8 mouse cellular contexts compared by ENCODE assay signal in the genomic region with DNA sequence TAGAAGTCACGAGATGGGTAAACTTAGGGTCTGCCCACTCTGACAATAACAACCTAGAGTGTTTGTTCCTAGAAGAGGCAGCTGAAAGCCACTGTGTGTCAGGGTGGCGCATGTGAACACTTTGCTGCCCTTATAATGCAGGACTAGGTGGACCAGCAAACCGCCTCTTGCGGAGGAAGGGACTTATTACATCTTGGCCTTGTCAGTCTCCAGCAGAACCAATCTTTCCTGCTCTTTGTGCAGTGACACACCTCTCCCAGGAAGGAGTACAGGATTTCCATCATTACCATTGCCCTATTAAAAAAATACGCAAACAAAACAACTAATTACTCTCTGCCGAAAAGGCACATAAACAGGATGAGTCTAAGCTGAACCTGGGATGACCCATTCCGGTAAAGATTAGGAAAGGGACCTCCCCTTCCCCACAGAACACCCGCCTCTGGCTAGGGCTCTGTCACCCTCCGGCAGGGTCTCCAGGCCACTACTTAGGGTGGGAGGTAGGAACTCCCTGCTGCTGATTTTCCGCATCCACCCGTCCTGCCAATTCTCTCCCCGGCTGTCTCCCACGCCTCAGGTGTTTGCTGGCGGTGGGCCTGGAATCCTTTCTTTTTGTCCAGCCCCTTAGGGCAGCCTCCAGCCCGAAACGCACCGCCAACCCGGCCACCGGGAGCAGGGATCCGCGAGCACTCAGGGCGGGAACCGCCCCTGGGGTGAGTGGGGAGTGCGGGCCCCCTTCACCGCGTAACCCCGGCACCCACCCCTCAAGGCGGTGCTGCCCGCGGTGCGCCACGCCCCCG. TPM values are rescaled to one million over a fixed set of nuclear protein-coding genes. Genes with fewer than 3 reads are reported as not detected.
DNase-seq lines count a peak whose midpoint lies in the region; ATAC-seq lines count a peak whose summit lies in the region.

No protein-coding gene starts in this region.

- peak overlapping the region; percentile 62 for H3K4me3 ChIP-seq in forebrain, embryonic 13.5 days
- H3K4me3 ChIP-seq in hindbrain, embryonic 14.5 days (replicated peaks; ENCODE audit: low read length), result peak overlapping the region; percentile 82
- H3K4me3 ChIP-seq in liver, embryonic 13.5 days (replicated peaks), result peak overlapping the region; percentile 62
- peak overlapping the region; percentile 63 for H3K4me3 ChIP-seq in neural tube, embryonic 12.5 days

- H3K27me3 ChIP-seq in forebrain, embryonic 13.5 days, result peaks cover 33% of the 10 kb centered on the region
- H3K27me3 ChIP-seq in hindbrain, embryonic 14.5 days (ENCODE audit: control insufficient read depth, insufficient read depth, low read length), result peaks cover 33% of the 10 kb centered on the region
- H3K27me3 ChIP-seq in liver, embryonic 13.5 days, result peaks cover 48% of the 10 kb centered on the region
- peaks cover 42% of the 10 kb centered on the region for H3K27me3 ChIP-seq in neural tube, embryonic 12.5 days (replicated peaks)

- no peaks in the 10 kb centered on the region for H3K9me3 ChIP-seq in forebrain, embryonic 13.5 days (replicated peaks)
- H3K9me3 ChIP-seq in hindbrain, embryonic 14.5 days (ENCODE audit: control insufficient read depth, low read length), result no peaks in the 10 kb centered on the region
- no peaks in the 10 kb centered on the region for H3K9me3 ChIP-seq in liver, embryonic 13.5 days (replicated peaks)
- H3K9me3 ChIP-seq in neural tube, embryonic 12.5 days, result no peaks in the 10 kb centered on the region

- 5% methylated on average over 33 of the region's 33 CpGs for WGBS in forebrain, embryonic 13.5 days
- WGBS in hindbrain, embryonic 14.5 days, result 5% methylated on average over 33 of the region's 33 CpGs
- WGBS in liver, embryonic 13.5 days (ENCODE audit: insufficient replicate concordance), result 6% methylated on average over 32 of the region's 33 CpGs
- WGBS in neural tube, embryonic 12.5 days, result 4% methylated on average over 33 of the region's 33 CpGs

- H3K4me1 ChIP-seq in forebrain, embryonic 13.5 days, result peaks cover 17% of the 10 kb centered on the region
- peaks cover 15% of the 10 kb centered on the region for H3K4me1 ChIP-seq in hindbrain, embryonic 14.5 days (replicated peaks; ENCODE audit: control insufficient read depth, insufficient read depth, low read length)
- H3K4me1 ChIP-seq in liver, embryonic 13.5 days (replicated peaks), result peaks cover 5% of the 10 kb centered on the region; the same call in 1 of the 2 replicates
- H3K4me1 ChIP-seq in neural tube, embryonic 12.5 days, result peaks cover 18% of the 10 kb centered on the region

- peak; percentile 82 for ATAC-seq in forebrain, embryonic 13.5 days
- peak; percentile 32; the same call in 1 of the 2 replicates for ATAC-seq in hindbrain, embryonic 14.5 days (ENCODE audit: low FRiP score)
- peak; percentile 66 for ATAC-seq in liver, embryonic 13.5 days (ENCODE audit: low read depth)
- ATAC-seq in neural tube, embryonic 12.5 days (ENCODE audit: low FRiP score, low read depth), result peak; percentile 61

- DNase-seq in urinary bladder, postnatal 14 days (ENCODE audit: low spot score), result peak; percentile 57
- DNase-seq in urinary bladder, postnatal 4 days (ENCODE audit: low spot score in 2 of 2), result no peak
- DNase-seq in hindbrain, embryonic 14.5 days (ENCODE audit: low spot score), result peak; percentile 46
- DNase-seq in liver, embryonic 13.5 days, result no peak
- DNase-seq in frontal cortex, postnatal 36 days (ENCODE audit: low spot score in 2 of 2), result no peak
- no peak for DNase-seq in urinary bladder, adult 2 months (ENCODE audit: low spot score)

- H3K27ac ChIP-seq in forebrain, embryonic 13.5 days, result no peak overlapping the region
- peak overlapping the region; percentile 73 for H3K27ac ChIP-seq in hindbrain, embryonic 14.5 days
- peak overlapping the region; percentile 23; the same call in 1 of the 2 replicates for H3K27ac ChIP-seq in liver, embryonic 13.5 days
- no peak overlapping the region for H3K27ac ChIP-seq in neural tube, embryonic 12.5 days

- no peaks in the 10 kb centered on the region for H3K36me3 ChIP-seq in forebrain, embryonic 13.5 days (ENCODE audit: poor library complexity, severe bottlenecking)
- no peaks in the 10 kb centered on the region for H3K36me3 ChIP-seq in hindbrain, embryonic 14.5 days (replicated peaks; ENCODE audit: control insufficient read depth, insufficient read depth)
- H3K36me3 ChIP-seq in liver, embryonic 13.5 days, result no peaks in the 10 kb centered on the region
- no peaks in the 10 kb centered on the region for H3K36me3 ChIP-seq in neural tube, embryonic 12.5 days

- peak overlapping the region; percentile 77 for H3K9ac ChIP-seq in forebrain, embryonic 13.5 days
- H3K9ac ChIP-seq in hindbrain, embryonic 14.5 days, result peak overlapping the region; percentile 78
- H3K9ac ChIP-seq in liver, embryonic 13.5 days, result peak overlapping the region; percentile 62
- H3K9ac ChIP-seq in neural tube, embryonic 12.5 days, result peak overlapping the region; percentile 62

- H3K4me2 ChIP-seq in forebrain, embryonic 13.5 days, result peak overlapping the region; percentile 93
- H3K4me2 ChIP-seq in hindbrain, embryonic 14.5 days (replicated peaks), result peak overlapping the region; percentile 92
- peak overlapping the region; percentile 76 for H3K4me2 ChIP-seq in liver, embryonic 13.5 days
- H3K4me2 ChIP-seq in neural tube, embryonic 12.5 days (replicated peaks), result peak overlapping the region; percentile 95

RNA-seq across cellular contexts. Expression of gene Prkch, which starts 0.6 kb away (rescaled TPM):
- polyA plus RNA-seq in forebrain, embryonic 13.5 days (2015; fragmentation: Nextera tagmentation; extraction: Ambion mirVana), result 2.1 and 3.1 TPM in 2 replicates
- 9.8 and 9.9 TPM in 2 replicates for polyA plus RNA-seq in hindbrain, embryonic 14.5 days (2014; fragmentation: Nextera tagmentation; extraction: Ambion mirVana)
- 1.2 and 1.7 TPM in 2 replicates for polyA plus RNA-seq in liver, embryonic 13.5 days (2015; fragmentation: Nextera tagmentation; extraction: Ambion mirVana)
- polyA plus RNA-seq in neural tube, embryonic 12.5 days (2016; fragmentation: Nextera tagmentation; extraction: Ambion mirVana), result 14.3 and 14.5 TPM in 2 replicates
- polyA plus RNA-seq in urinary bladder, adult 2 months (2012; rRNA removed), result 18.4 and 18.7 TPM in 2 replicates

RNA-seq across cellular contexts. Expression of gene Tmem30b, which starts 37.8 kb away (rescaled TPM):
- 0.16 and 0.21 TPM in 2 replicates for polyA plus RNA-seq in forebrain, embryonic 13.5 days (2015; fragmentation: Nextera tagmentation; extraction: Ambion mirVana)
- polyA plus RNA-seq in hindbrain, embryonic 14.5 days (2014; fragmentation: Nextera tagmentation; extraction: Ambion mirVana), result 0.15 and 0.26 TPM in 2 replicates
- 1.7 and 2.4 TPM in 2 replicates for polyA plus RNA-seq in liver, embryonic 13.5 days (2015; fragmentation: Nextera tagmentation; extraction: Ambion mirVana)
- 1.8 and 2.9 TPM in 2 replicates for polyA plus RNA-seq in neural tube, embryonic 12.5 days (2016; fragmentation: Nextera tagmentation; extraction: Ambion mirVana)
- polyA plus RNA-seq in urinary bladder, adult 2 months (2012; rRNA removed), result 29.2 and 33.1 TPM in 2 replicates

Comparison
In these comparisons a context has a peak if more than half of its experiments do, and no peak if none do; other contexts are left out.
1. DNase-seq: peak in urinary bladder, postnatal 14 days (single experiment) and hindbrain, embryonic 14.5 days (single experiment); none in urinary bladder, postnatal 4 days (0 of 2), liver, embryonic 13.5 days (single experiment), frontal cortex, postnatal 36 days (0 of 2) and urinary bladder, adult 2 months (single experiment).
2. ATAC-seq: peak in every context shown above with its lines; median percentile 82 in forebrain, embryonic 13.5 days; 66 in liver, embryonic 13.5 days; 61 in neural tube, embryonic 12.5 days; 32 in hindbrain, embryonic 14.5 days.
3. H3K27ac ChIP-seq: peak in hindbrain, embryonic 14.5 days (single experiment) and liver, embryonic 13.5 days (single experiment); none in forebrain, embryonic 13.5 days (single experiment) and neural tube, embryonic 12.5 days (single experiment).
4. Peak in every context shown above with its lines, with median percentiles within 50 percentile points of each other: H3K4me2 ChIP-seq, H3K4me3 ChIP-seq and H3K9ac ChIP-seq.